Comparison of ENCODE assay signal across 8 mouse cellular contexts in genomic region chr1:88757162-88757561, GRCm38 (mm10). TPM values are rescaled to one million over a fixed set of nuclear protein-coding genes. Genes with fewer than 3 reads are reported as not detected.
A peak's percentile ranks its signal among the peaks of the same experiment; 100 is the strongest.
DNase-seq lines count a peak whose midpoint lies in the region; ATAC-seq and TF ChIP-seq lines count a peak whose summit lies in the region.

No protein-coding gene starts in this region.

- H3K36me3 ChIP-seq in embryonic facial prominence, embryonic 12.5 days = no peaks in the 10 kb centered on the region
- no peaks in the 10 kb centered on the region for H3K36me3 ChIP-seq in hindbrain, embryonic 10.5 days
- no peaks in the 10 kb centered on the region for H3K36me3 ChIP-seq in lung, postnatal 0 days (ENCODE audit: insufficient read depth, low read length)
- no peaks in the 10 kb centered on the region for H3K36me3 ChIP-seq in stomach, postnatal 0 days (ENCODE audit: control insufficient read depth, insufficient read depth, low read length)

- H3K4me2 ChIP-seq in embryonic facial prominence, embryonic 12.5 days (replicated peaks) = no peak overlapping the region
- no peak overlapping the region for H3K4me2 ChIP-seq in lung, postnatal 0 days (replicated peaks; ENCODE audit: low read depth, low read length)
- no peak overlapping the region for H3K4me2 ChIP-seq in stomach, postnatal 0 days (replicated peaks; ENCODE audit: low read depth)

- H3K9ac ChIP-seq in embryonic facial prominence, embryonic 12.5 days = no peak overlapping the region
- no peak overlapping the region for H3K9ac ChIP-seq in lung, postnatal 0 days (replicated peaks; ENCODE audit: low read depth)
- no peak overlapping the region for H3K9ac ChIP-seq in stomach, postnatal 0 days (ENCODE audit: low read length)

- no peak overlapping the region for H3K4me3 ChIP-seq in embryonic facial prominence, embryonic 12.5 days
- no peak overlapping the region for H3K4me3 ChIP-seq in hindbrain, embryonic 10.5 days
- no peak overlapping the region for H3K4me3 ChIP-seq in lung, postnatal 0 days (ENCODE audit: low read depth, low read length)
- H3K4me3 ChIP-seq in stomach, postnatal 0 days (ENCODE audit: low read depth, low read length) = no peak overlapping the region

- ATAC-seq in embryonic facial prominence, embryonic 12.5 days (ENCODE audit: insufficient number of reproducible peaks, insufficient read depth, low FRiP score, low TSS enrichment) = no peak
- peak; percentile 65 for ATAC-seq in lung, postnatal 0 days
- ATAC-seq in stomach, postnatal 0 days (ENCODE audit: low FRiP score, low TSS enrichment) = no peak

- H3K4me1 ChIP-seq in embryonic facial prominence, embryonic 12.5 days = peaks cover 12% of the 10 kb centered on the region
- peaks cover 38% of the 10 kb centered on the region for H3K4me1 ChIP-seq in hindbrain, embryonic 10.5 days (replicated peaks)
- H3K4me1 ChIP-seq in lung, postnatal 0 days (ENCODE audit: insufficient read depth, low read depth, low read length) = 0 out of 2 replicates have a peak, but pooled peaks cover 3% of the 10 kb centered on the region
- H3K4me1 ChIP-seq in stomach, postnatal 0 days (replicated peaks; ENCODE audit: control insufficient read depth, insufficient read depth) = no peaks in the 10 kb centered on the region

- WGBS in embryonic facial prominence, embryonic 12.5 days = 66% methylated on average over 7 of the region's 7 CpGs
- 60% methylated on average over 7 of the region's 7 CpGs for WGBS in hindbrain, embryonic 10.5 days
- WGBS in lung, postnatal 0 days = 44% methylated on average over 7 of the region's 7 CpGs
- WGBS in stomach, postnatal 0 days = 50% methylated on average over 7 of the region's 7 CpGs

- DNase-seq in embryo, embryonic 10 days (ENCODE audit: low spot score) = peak; percentile 31
- DNase-seq in embryo, embryonic 9.5 days (ENCODE audit: extremely low spot score) = no peak
- no peak for DNase-seq in hindbrain, embryonic 10.5 days (ENCODE audit: low spot score)
- peak; percentile 49 for DNase-seq in lung, postnatal 0 days (ENCODE audit: low spot score)
- no peak for DNase-seq in stomach, postnatal 0 days (ENCODE audit: low spot score)
- no peak for DNase-seq in adrenal gland, postnatal 25 days
- no peak for DNase-seq in thymus, adult 18-20 months

- no peaks in the 10 kb centered on the region for H3K27me3 ChIP-seq in embryonic facial prominence, embryonic 12.5 days
- H3K27me3 ChIP-seq in hindbrain, embryonic 10.5 days (ENCODE audit: insufficient read depth, poor library complexity, severe bottlenecking) = no peaks in the 10 kb centered on the region
- no peaks in the 10 kb centered on the region for H3K27me3 ChIP-seq in lung, postnatal 0 days (replicated peaks; ENCODE audit: insufficient read depth, low read length)
- H3K27me3 ChIP-seq in stomach, postnatal 0 days (ENCODE audit: control insufficient read depth, insufficient read depth, low read length) = no peaks in the 10 kb centered on the region

- no peak for TF ChIP-seq EP300 in lung, postnatal 0 days (IDR thresholded peaks at IDR 0.05)
- no peak for TF ChIP-seq EP300 in stomach, postnatal 0 days (optimal IDR thresholded peaks at IDR 0.05)

- 0 out of 2 replicates have a peak overlapping the region, but pooled peaks have one; percentile 1 for H3K27ac ChIP-seq in embryonic facial prominence, embryonic 12.5 days
- peak overlapping the region; percentile 68 for H3K27ac ChIP-seq in hindbrain, embryonic 10.5 days
- 0 out of 2 replicates have a peak overlapping the region, but pooled peaks have one; percentile 23 for H3K27ac ChIP-seq in lung, postnatal 0 days (ENCODE audit: low read length)
- H3K27ac ChIP-seq in stomach, postnatal 0 days (replicated peaks) = peak overlapping the region; percentile 36

- H3K9me3 ChIP-seq in embryonic facial prominence, embryonic 12.5 days = no peaks in the 10 kb centered on the region
- no peaks in the 10 kb centered on the region for H3K9me3 ChIP-seq in hindbrain, embryonic 10.5 days
- H3K9me3 ChIP-seq in lung, postnatal 0 days (ENCODE audit: low read length) = no peaks in the 10 kb centered on the region
- no peaks in the 10 kb centered on the region for H3K9me3 ChIP-seq in stomach, postnatal 0 days (ENCODE audit: control insufficient read depth, low read length)

- TF ChIP-seq CTCF in lung, postnatal 0 days (IDR thresholded peaks at IDR 0.05) = no peak
- no peak for TF ChIP-seq CTCF in stomach, postnatal 0 days (IDR thresholded peaks at IDR 0.05; ENCODE audit: low read depth)

RNA-seq across cellular contexts. Expression of gene Arl4c, which starts 55.1 kb away (rescaled TPM):
- 17.5 and 17.9 TPM in 2 replicates for polyA plus RNA-seq in embryonic facial prominence, embryonic 12.5 days (2016; fragmentation: Nextera tagmentation; extraction: Ambion mirVana)
- polyA plus RNA-seq in hindbrain, embryonic 10.5 days (2016; fragmentation: Nextera tagmentation; extraction: Ambion mirVana) = 18.5 and 22.2 TPM in 2 replicates
- 24.9 and 28.1 TPM in 2 replicates for polyA plus RNA-seq in lung, postnatal 0 days (2015; fragmentation: Nextera tagmentation; extraction: Ambion mirVana)
- polyA plus RNA-seq in stomach, postnatal 0 days (2015; fragmentation: Nextera tagmentation; extraction: Ambion mirVana) = 5.7 and 5.8 TPM in 2 replicates
- total RNA-seq in adrenal gland, postnatal 25 days (2021) = 11.0 and 12.0 TPM in 2 replicates

Comparison
In these comparisons a context has a peak if more than half of its experiments do, and no peak if none do; other contexts are left out.
1. DNase-seq: peak in embryo, embryonic 10 days (single experiment) and lung, postnatal 0 days (single experiment); none in embryo, embryonic 9.5 days (single experiment), hindbrain, embryonic 10.5 days (single experiment), stomach, postnatal 0 days (single experiment), adrenal gland, postnatal 25 days (single experiment) and thymus, adult 18-20 months (0 of 2).
2. H3K27ac ChIP-seq: peak in every context shown above with its lines; median percentile 68 in hindbrain, embryonic 10.5 days; 36 in stomach, postnatal 0 days; 23 in lung, postnatal 0 days; 1 in embryonic facial prominence, embryonic 12.5 days.